Mouse (Mus musculus) cortical plate, adult 2 months (tissue): ENCODE results near the gene Cog4.

Experiments used
- CTCF ChIP-seq: fragments of 200-500 bp; IDR thresholded peaks from 2 replicates; pipeline ENCODE4 v1.5.1; 2011; ENCODE audit warnings: mild to moderate bottlenecking, control low read depth, low read length; ENCODE audit not compliant: insufficient read depth; ENCODE audit errors: extremely low read depth
- POLR2A ChIP-seq: fragments of 200-500 bp; IDR thresholded peaks from 2 replicates; pipeline ENCODE4 v1.6.1; 2011; ENCODE audit warnings: mild to moderate bottlenecking, low read length, control low read depth; ENCODE audit not compliant: insufficient read depth; ENCODE audit errors: extremely low read depth

GRCm38 (mm10) chr8:110811793-110812192, 34.6 kb upstream of the Cog4 start:
- TF ChIP-seq CTCF (no peak), POLR2A (no peak)
